Mouse (Mus musculus): ENCODE results near the gene Gm20869. TPM values are rescaled to one million over a fixed set of nuclear protein-coding genes. Genes with fewer than 3 reads are reported as not detected.
"Not testable (repeated sequence)": the region's sequence is repeated elsewhere in the genome, so short reads cannot be mapped to it uniquely, and the experiment has no call there.

Gm20869 gene
- polyA plus RNA-seq (2016; fragmentation: Nextera tagmentation; extraction: Ambion mirVana): not detected in 2 replicates

- H3K27ac ChIP-seq; H3K36me3 ChIP-seq (replicated peaks); H3K27me3 ChIP-seq (ENCODE audit: poor library complexity, severe bottlenecking); H3K9me3 ChIP-seq; DNase-seq (ENCODE audit: extremely low spot score, low spot score); H3K4me3 ChIP-seq; H3K4me1 ChIP-seq: not testable (repeated sequence)
- WGBS: no CpG with 5 or more reads among the region's 6 CpGs
Measured at GRCm38 (mm10) chrY:71469149-71469548, at the start of gene Gm20869. Gene Gm20869 (plus strand): TSS chrY:71469449.

Other genes with a start within 250 kb of the Gm20869 start
- not detected in 2 replicates for gene Gm20870, start 222.6 kb downstream of the Gm20869 start, polyA plus RNA-seq (2016; fragmentation: Nextera tagmentation; extraction: Ambion mirVana)

All from forebrain, embryonic 10.5 days (tissue).